8 mouse cellular contexts compared by ENCODE assay signal in genomic region chr14:26858364-26858763, GRCm38 (mm10). TPM values are rescaled to one million over a fixed set of nuclear protein-coding genes. Genes with fewer than 3 reads are reported as not detected.
A peak's percentile ranks its signal among the peaks of the same experiment; 100 is the strongest.
DNase-seq lines count a peak whose midpoint lies in the region; ATAC-seq and TF ChIP-seq lines count a peak whose summit lies in the region.
"Had no signal": no experiment of that assay in that cellular context is flagged by ENCODE, and none has a peak within 500 bp of the region (broad histone marks: within the 10 kb centered on the region; RNA-seq: fewer than 3 reads in every experiment).

No protein-coding gene starts in this region.

- no peak for TF ChIP-seq EP300 in stomach, postnatal 0 days (optimal IDR thresholded peaks at IDR 0.05)

- H3K4me3 ChIP-seq in lung, adult 2 months (replicated peaks; ENCODE audit: extremely low read depth, low read depth, low read length) = no peak overlapping the region
- no peak overlapping the region for H3K4me3 ChIP-seq in stomach, postnatal 0 days (ENCODE audit: low read depth, low read length)

- ATAC-seq in stomach, postnatal 0 days (ENCODE audit: low FRiP score, low TSS enrichment) = no peak
- ATAC-seq: midbrain, embryonic 16.5 days had no signal

- no peak for TF ChIP-seq CTCF in lung, adult 2 months (IDR thresholded peaks at IDR 0.05; ENCODE audit: insufficient read depth, low read length)
- no peak for TF ChIP-seq CTCF in stomach, postnatal 0 days (IDR thresholded peaks at IDR 0.05; ENCODE audit: low read depth)

- WGBS in lung, adult 2 months = 28% methylated on average over 2 of the region's 2 CpGs
- WGBS in stomach, postnatal 0 days = 36% methylated on average over 2 of the region's 2 CpGs

- H3K9ac ChIP-seq in stomach, postnatal 0 days (ENCODE audit: low read length) = no peak overlapping the region

- DNase-seq in lung, adult 18-20 months = peak; percentile 20 to 30
- no peak for DNase-seq in lung, adult 2 months
- peak; percentile 55 for DNase-seq in induced T-regulatory cell, adult 2 months (ENCODE audit: low read depth)
- peak; percentile 32 for DNase-seq in lung, postnatal 25 days (ENCODE audit: low spot score)
- no peak for DNase-seq in right cerebral cortex, postnatal 25 days
- no peak for DNase-seq in urinary bladder, adult 2 months (ENCODE audit: low spot score)
- DNase-seq in stomach, postnatal 0 days (ENCODE audit: low spot score) = no peak

- no peaks in the 10 kb centered on the region for H3K27me3 ChIP-seq in stomach, postnatal 0 days (ENCODE audit: control insufficient read depth, insufficient read depth, low read length)

- no peaks in the 10 kb centered on the region for H3K4me1 ChIP-seq in lung, adult 2 months (ENCODE audit: control insufficient read depth, insufficient read depth, low read length)
- H3K4me1 ChIP-seq in stomach, postnatal 0 days (replicated peaks; ENCODE audit: control insufficient read depth, insufficient read depth) = no peaks in the 10 kb centered on the region

- H3K27ac ChIP-seq in stomach, postnatal 0 days (replicated peaks) = no peak overlapping the region

- H3K4me2 ChIP-seq in stomach, postnatal 0 days (replicated peaks; ENCODE audit: low read depth) = no peak overlapping the region

- no peaks in the 10 kb centered on the region for H3K36me3 ChIP-seq in stomach, postnatal 0 days (ENCODE audit: control insufficient read depth, insufficient read depth, low read length)

- no peaks in the 10 kb centered on the region for H3K9me3 ChIP-seq in stomach, postnatal 0 days (ENCODE audit: control insufficient read depth, low read length)

- TF ChIP-seq POLR2A in lung, adult 2 months (IDR thresholded peaks at IDR 0.05; ENCODE audit: borderline replicate concordance, extremely low read depth, low read depth, low read length) = no peak

RNA-seq across cellular contexts. Expression of gene Asb14, which starts 36.0 kb away (rescaled TPM):
- polyA plus RNA-seq in lung, adult 2 months (2012; rRNA removed) = 2.6 and 4.8 TPM in 2 replicates
- polyA plus RNA-seq in urinary bladder, adult 2 months (2012; rRNA removed) = not detected in 2 replicates
- polyA plus RNA-seq in stomach, postnatal 0 days (2015; fragmentation: Nextera tagmentation; extraction: Ambion mirVana) = 0.12 and 0.19 TPM in 2 replicates

Comparison
In these comparisons a context has a peak if more than half of its experiments do, and no peak if none do; other contexts are left out.
1. DNase-seq: peak in lung, adult 18-20 months (2 of 2), induced T-regulatory cell, adult 2 months (single experiment) and lung, postnatal 25 days (single experiment); none in lung, adult 2 months (single experiment), right cerebral cortex, postnatal 25 days (single experiment), urinary bladder, adult 2 months (single experiment) and stomach, postnatal 0 days (single experiment).